Mouse (Mus musculus) heart, embryonic 10.5 days (tissue): ENCODE measurements around the gene Zfp358. TPM values are rescaled to one million over a fixed set of nuclear protein-coding genes. Genes with fewer than 3 reads are reported as not detected.
A peak's percentile ranks its signal among the peaks of the same experiment; 100 is the strongest.

Experiments
- DNase-seq: peaks from one replicate; pipeline ENCODE4 v3.0.0-alpha.2; 2017; ENCODE audit warnings: low spot score
- H3K27ac ChIP-seq: fragments of 300-500 bp; sonication (generic); 2 replicates; pipeline ENCODE4 v1.5.1; 2016; ENCODE audit warnings: mild to moderate bottlenecking
- H3K27me3 ChIP-seq: fragments of 300-500 bp; sonication (generic); 2 replicates; pipeline ENCODE4 v1.6.1; 2016; ENCODE audit warnings: mild to moderate bottlenecking; ENCODE audit not compliant: poor library complexity, insufficient read depth, severe bottlenecking
- H3K36me3 ChIP-seq: fragments of 300-500 bp; sonication (generic); 2 replicates; pipeline ENCODE4 v1.6.1; 2016; ENCODE audit warnings: mild to moderate bottlenecking, moderate library complexity
- H3K4me1 ChIP-seq: fragments of 300-500 bp; sonication (generic); 2 replicates; pipeline ENCODE4 v1.6.1; 2016; ENCODE audit warnings: mild to moderate bottlenecking
- H3K4me3 ChIP-seq: fragments of 300-500 bp; sonication (generic); 2 replicates; pipeline ENCODE4 v1.5.1; 2016; ENCODE audit warnings: mild to moderate bottlenecking, moderate library complexity
- H3K9me3 ChIP-seq: fragments of 300-500 bp; sonication (generic); 2 replicates; pipeline ENCODE4 v1.6.1; 2016; ENCODE audit warnings: mild to moderate bottlenecking, moderate library complexity
- WGBS: fragments of 180-500 bp; shearing (Covaris S2); methylation state at CpG from one replicate; pipeline ENCODE4 v1.1.7; 2016; 5-methylcytosine and 5-hydroxymethylcytosine counted together
- polyA plus RNA-seq: library from polyadenylated mRNA; unstranded; fragments of >200 nt; fragmentation: Nextera tagmentation; extraction: Ambion mirVana; gene quantifications from 2 replicates; pipeline ENCODE4 v1.2.1, GENCODE M21; 2016

Gene Zfp358
- 35.0 and 41.7 TPM in 2 replicates for polyA plus RNA-seq

DNA sequence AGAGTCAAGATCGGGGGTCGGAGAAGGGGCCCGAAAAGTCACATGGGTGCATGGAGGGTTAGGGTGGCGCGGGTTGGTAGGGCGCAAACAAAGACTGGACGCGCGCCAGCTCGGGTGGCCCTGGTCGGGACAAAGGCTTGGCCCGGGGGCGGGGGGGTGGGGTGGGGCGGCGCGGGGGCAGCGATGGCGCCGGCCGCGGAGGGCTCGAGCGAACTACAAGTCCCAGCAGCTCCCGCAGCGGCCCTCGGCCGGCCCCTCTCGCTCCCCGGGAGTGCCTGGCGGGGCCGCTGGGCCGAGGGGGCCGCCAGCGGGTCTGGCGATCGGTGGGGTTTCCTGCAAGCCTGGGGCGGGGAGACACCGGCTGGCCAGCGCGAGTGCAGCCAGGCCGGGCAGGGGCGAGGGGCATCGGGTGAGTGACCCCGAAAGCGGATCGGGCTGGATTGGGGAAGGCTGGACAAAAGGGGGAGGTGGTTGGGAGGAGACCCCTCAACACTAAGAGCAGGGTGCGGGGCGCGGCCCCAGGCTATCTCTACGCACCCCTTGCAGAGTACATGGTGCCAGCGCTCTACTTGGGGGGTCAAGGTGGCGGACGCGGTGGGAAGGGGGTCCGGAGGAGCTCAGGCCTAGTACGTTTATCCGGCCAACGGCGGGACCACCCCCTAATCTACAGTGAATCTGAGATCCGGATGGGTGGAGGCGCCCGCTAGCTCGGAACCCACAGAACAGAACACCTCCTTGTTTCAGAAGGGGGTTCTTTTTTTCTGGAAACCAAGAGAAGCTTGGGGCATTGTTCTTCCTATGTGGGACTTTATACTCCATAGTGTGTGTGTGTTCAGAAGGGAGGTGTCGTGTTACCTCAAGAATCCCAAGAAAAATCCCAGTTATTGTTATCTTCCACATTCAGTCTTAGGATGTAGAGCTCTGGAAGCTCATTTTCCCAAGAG lies at the start of gene Zfp358:
TSS of gene Zfp358 (plus strand) at position 238 of the 944 bp plus-strand sequence.
- H3K36me3 ChIP-seq, result peaks cover 30% of the 10 kb centered on the region
- 1% methylated on average over 54 of the region's 64 CpGs for WGBS
- H3K9me3 ChIP-seq, result no peaks in the 10 kb centered on the region

DNA sequence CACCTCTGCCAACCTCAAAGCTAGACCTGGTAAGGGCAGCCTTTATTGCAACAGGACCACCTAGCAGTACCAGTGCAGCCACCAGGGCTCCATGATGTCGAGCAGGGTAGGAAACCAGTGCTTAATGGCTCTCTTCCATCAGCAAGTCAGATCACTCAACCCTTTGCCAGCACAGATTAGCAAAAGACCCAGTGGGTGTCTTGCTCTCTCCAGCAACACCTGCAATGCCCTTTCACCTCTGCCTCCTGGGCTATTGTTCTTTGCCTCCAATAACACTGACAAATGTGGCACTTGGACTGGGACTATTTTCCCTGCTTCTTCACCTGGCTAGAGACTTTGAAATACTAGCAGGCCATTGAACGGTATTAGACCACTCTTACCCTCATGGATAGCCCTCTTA lies 43.7 kb upstream of the Zfp358 start:
- 0 out of 2 replicates have a peak, but pooled peaks cover 5% of the 10 kb centered on the region for H3K9me3 ChIP-seq
- H3K36me3 ChIP-seq, result peaks cover 84% of the 10 kb centered on the region
- no peak for DNase-seq
- no peak overlapping the region for H3K4me3 ChIP-seq
- H3K27me3 ChIP-seq, result no peaks in the 10 kb centered on the region
- no peak overlapping the region for H3K27ac ChIP-seq
- no peaks in the 10 kb centered on the region for H3K4me1 ChIP-seq
- WGBS, result 84% methylated on average over 2 of the region's 2 CpGs

More for the DNA sequence above, at the start of gene Zfp358:
- Histone ChIP-seq H3K4me1 (peaks cover 16% of the 10 kb centered on the region), H3K27me3 (no peaks in the 10 kb centered on the region), H3K4me3 (peak within 1 kb of the TSS; percentile 96), H3K27ac (peak within 1 kb of the TSS; percentile 98)
- DNase-seq, result peak; percentile 90

DNA sequence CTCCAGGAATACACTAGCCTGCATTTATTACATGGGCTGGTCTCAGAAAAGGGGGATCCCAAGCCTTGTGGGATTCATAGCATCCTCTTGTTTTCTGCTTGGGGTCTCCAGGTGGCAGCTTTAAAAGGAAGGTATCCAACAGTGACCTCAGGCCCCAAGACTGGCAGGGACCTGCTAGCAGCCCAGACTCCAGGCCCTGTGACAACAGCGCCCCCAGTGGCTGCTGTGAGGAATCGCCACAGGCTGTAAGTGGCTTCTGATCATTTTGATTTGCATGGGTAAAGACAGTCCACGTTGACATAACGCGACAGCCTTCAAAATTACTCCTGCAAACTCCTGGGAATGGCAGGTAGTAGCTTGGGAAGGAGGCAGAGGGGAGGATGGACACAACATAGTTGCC lies 42.3 kb upstream of the Zfp358 start:
- H3K27me3 ChIP-seq, result no peaks in the 10 kb centered on the region
- no peaks in the 10 kb centered on the region for H3K4me1 ChIP-seq
- no peak overlapping the region for H3K4me3 ChIP-seq
- H3K27ac ChIP-seq, result no peak overlapping the region
- no peak for DNase-seq
- H3K36me3 ChIP-seq, result peaks cover 89% of the 10 kb centered on the region
- WGBS, result 35% methylated on average over 5 of the region's 5 CpGs
- H3K9me3 ChIP-seq, result 0 out of 2 replicates have a peak, but pooled peaks cover 5% of the 10 kb centered on the region

DNA sequence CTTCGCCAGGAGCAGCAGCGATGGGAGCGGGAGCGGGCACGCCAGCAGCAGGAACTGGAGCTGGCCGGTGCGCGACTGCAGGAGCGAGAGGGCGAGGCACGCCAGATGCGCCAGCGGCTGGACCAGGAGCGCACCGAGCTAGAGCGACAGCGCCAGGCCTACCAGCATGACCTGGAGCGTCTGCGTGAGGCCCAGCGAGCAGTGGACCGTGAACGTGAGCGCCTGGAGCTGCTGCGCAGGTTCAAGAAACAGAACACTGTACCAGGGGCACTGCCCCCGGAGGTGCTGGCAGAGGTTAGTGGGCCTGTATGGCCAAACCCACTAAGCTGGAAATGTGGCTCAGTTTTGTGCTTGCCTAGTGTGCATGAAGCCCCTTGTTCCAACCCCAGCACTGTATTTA lies 40.9 kb upstream of the Zfp358 start:
- H3K36me3 ChIP-seq, result peaks cover 87% of the 10 kb centered on the region
- H3K27me3 ChIP-seq, result no peaks in the 10 kb centered on the region
- no peak for DNase-seq
- H3K9me3 ChIP-seq, result 0 out of 2 replicates have a peak, but pooled peaks cover 5% of the 10 kb centered on the region
- WGBS, result 96% methylated on average over 25 of the region's 25 CpGs
- no peaks in the 10 kb centered on the region for H3K4me1 ChIP-seq
- H3K27ac ChIP-seq, result no peak overlapping the region
- no peak overlapping the region for H3K4me3 ChIP-seq

GRCm38 (mm10) chr8:3463248-3463647 lies 29.7 kb upstream of the Zfp358 start:
- DNase-seq, result no peak
- Histone ChIP-seq H3K36me3 (peaks cover 6% of the 10 kb centered on the region; the same call in 1 of the 2 replicates), H3K4me1 (peaks cover 5% of the 10 kb centered on the region; the same call in 1 of the 2 replicates), H3K27ac (no peak overlapping the region), H3K4me3 (no peak overlapping the region), H3K27me3 (no peaks in the 10 kb centered on the region), H3K9me3 (no peaks in the 10 kb centered on the region)
- 85% methylated on average over 2 of the region's 2 CpGs for WGBS

DNA sequence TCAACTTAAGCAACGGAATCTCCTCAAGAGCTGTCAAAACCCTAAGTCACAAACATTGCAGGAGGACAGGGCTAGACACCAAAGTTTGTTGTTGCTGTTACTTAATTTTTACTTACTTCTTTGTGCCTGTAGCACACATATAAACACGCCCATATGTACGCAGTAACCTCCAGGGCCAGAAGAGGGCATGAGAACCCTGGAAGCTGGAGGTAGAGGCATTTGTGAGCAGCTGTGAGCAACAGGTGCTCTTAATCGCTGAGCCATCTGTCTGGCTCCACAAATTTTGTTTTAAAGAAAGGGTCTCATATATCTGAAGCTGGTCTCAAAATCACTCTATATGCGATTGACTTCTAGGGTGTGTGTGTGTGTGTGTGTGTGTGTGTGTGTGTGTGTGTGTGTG lies 28.6 kb upstream of the Zfp358 start:
- no peak for DNase-seq
- Histone ChIP-seq H3K27ac (no peak overlapping the region), H3K9me3 (no peaks in the 10 kb centered on the region), H3K27me3 (no peaks in the 10 kb centered on the region), H3K4me1 (peaks cover 5% of the 10 kb centered on the region; the same call in 1 of the 2 replicates), H3K4me3 (no peak overlapping the region), H3K36me3 (no peaks in the 10 kb centered on the region)
- WGBS, result 57% methylated on average over 5 of the region's 5 CpGs

GRCm38 (mm10) chr8:3467006-3467885 lies 25.7 kb upstream of the Zfp358 start, which contains the start of gene Pex11g:
Gene Pex11g (minus strand): TSS chr8:3467680.
- Histone ChIP-seq H3K27me3 (no peaks in the 10 kb centered on the region), H3K4me3 (peak within 1 kb of the TSS; percentile 63), H3K36me3 (no peaks in the 10 kb centered on the region), H3K4me1 (peaks cover 5% of the 10 kb centered on the region; the same call in 1 of the 2 replicates), H3K9me3 (no peaks in the 10 kb centered on the region), H3K27ac (peak within 1 kb of the TSS; percentile 94)
- DNase-seq, result peak; percentile 99
- 6% methylated on average over 32 of the region's 32 CpGs for WGBS

GRCm38 (mm10) chr8:3467886-3468545 lies 24.9 kb upstream of the Zfp358 start:
- Histone ChIP-seq H3K9me3 (no peaks in the 10 kb centered on the region), H3K36me3 (no peaks in the 10 kb centered on the region), H3K27me3 (no peaks in the 10 kb centered on the region), H3K4me1 (peaks cover 5% of the 10 kb centered on the region; the same call in 1 of the 2 replicates), H3K4me3 (peak overlapping the region; percentile 63), H3K27ac (peak overlapping the region; percentile 94)
- WGBS, result 48% methylated on average over 9 of the region's 9 CpGs
- no peak for DNase-seq

GRCm38 (mm10) chr8:3468838-3469237 lies 24.1 kb upstream of the Zfp358 start:
- no peak overlapping the region for H3K4me3 ChIP-seq
- peaks cover 5% of the 10 kb centered on the region; the same call in 1 of the 2 replicates for H3K4me1 ChIP-seq
- H3K27me3 ChIP-seq, result no peaks in the 10 kb centered on the region
- no peaks in the 10 kb centered on the region for H3K9me3 ChIP-seq
- H3K27ac ChIP-seq, result no peak overlapping the region
- no peaks in the 10 kb centered on the region for H3K36me3 ChIP-seq
- DNase-seq, result no peak
- WGBS, result 81% methylated on average over 1 of the region's 1 CpGs

DNA sequence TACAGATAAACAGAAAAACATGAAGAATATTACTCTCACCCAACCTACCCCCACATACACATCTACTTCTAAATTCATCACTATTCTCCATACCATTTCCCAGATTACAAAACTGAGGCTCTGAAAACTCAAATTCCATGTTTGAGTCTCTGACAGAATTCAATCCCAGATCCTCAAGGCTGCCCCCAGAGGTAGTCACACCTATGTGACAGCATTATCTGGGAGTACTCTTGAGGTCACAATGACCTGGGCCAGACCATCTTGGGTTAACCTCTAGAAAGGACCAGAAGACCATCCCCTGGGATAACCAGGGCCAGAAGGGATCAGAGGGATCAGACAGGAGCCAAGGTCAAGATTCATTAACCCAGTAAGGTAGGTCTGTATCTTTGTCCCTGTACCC lies 22.4 kb upstream of the Zfp358 start, which contains the start of gene Tex45:
TSS of gene Tex45 (plus strand) at position 301 of the 400 bp plus-strand sequence.
- H3K36me3 ChIP-seq, result no peaks in the 10 kb centered on the region
- no peak within 1 kb of the TSS for H3K4me3 ChIP-seq
- no peak within 1 kb of the TSS for H3K27ac ChIP-seq
- peaks cover 5% of the 10 kb centered on the region; the same call in 1 of the 2 replicates for H3K4me1 ChIP-seq
- no peaks in the 10 kb centered on the region for H3K9me3 ChIP-seq
- no peak for DNase-seq
- peaks cover 5% of the 10 kb centered on the region; the same call in 1 of the 2 replicates for H3K27me3 ChIP-seq

DNA sequence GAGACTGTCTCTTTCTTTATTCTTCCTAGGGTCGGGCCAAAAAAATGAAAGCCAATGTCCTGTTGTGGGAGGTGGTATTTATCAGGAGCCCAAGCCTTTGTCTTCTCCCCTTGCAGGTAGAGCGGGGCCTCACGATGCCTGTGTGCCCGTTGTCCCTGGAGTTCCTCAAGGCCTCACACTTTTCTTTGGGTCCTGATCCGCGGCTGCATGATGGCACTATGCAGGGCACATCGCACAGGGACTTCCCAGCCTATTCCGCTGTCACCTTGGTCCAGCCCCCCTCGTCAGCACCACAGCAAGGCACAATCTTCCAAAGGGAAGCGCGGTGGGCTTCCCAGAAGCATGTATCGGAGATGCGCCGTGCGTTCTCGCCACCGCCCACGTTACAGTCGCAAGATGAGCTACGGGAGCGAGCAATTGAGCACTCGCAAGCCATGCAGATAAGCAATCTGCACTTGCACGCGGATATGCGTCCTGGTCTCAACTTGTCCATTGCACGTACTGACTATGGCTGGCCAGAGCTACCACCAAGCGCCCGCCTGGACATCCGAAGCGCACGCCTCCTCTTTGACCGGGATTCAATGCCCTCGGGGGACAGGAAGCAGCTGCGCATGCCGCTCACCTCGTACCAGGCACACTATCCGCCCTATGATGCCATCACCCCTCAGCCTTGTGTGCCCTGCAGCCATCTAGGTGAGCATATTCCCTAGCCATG lies 17.1 kb upstream of the Zfp358 start:
- Histone ChIP-seq H3K9me3 (no peaks in the 10 kb centered on the region), H3K27me3 (peaks cover 25% of the 10 kb centered on the region)
- no peak for DNase-seq

More for the DNA sequence above, 17.1 kb upstream of the Zfp358 start:
- Histone ChIP-seq H3K4me1 (peaks cover 5% of the 10 kb centered on the region; the same call in 1 of the 2 replicates), H3K27ac (no peak overlapping the region), H3K36me3 (no peaks in the 10 kb centered on the region), H3K4me3 (peak overlapping the region; percentile 50)
- 23% methylated on average over 37 of the region's 37 CpGs for WGBS
